Mouse (Mus musculus): ENCODE data around the gene Smok2b.
"Not testable (repeated sequence)": the region's sequence is repeated elsewhere in the genome, so short reads cannot be mapped to it uniquely, and the experiment has no call there.

- TF ChIP-seq CTCF, EP300 (IDR thresholded peaks at IDR 0.05; ENCODE audit: low read depth): not testable (repeated sequence)
Observed at GRCm38 (mm10) chr17:13254786-13255185, 24.7 kb downstream of the Smok2b start.

Data from liver, postnatal 0 days (tissue).